Mouse (Mus musculus) kidney, postnatal 0 days (tissue): ENCODE results near the gene Rab7b. TPM values are rescaled to one million over a fixed set of nuclear protein-coding genes. Genes with fewer than 3 reads are reported as not detected.
A peak's percentile ranks its signal among the peaks of the same experiment; 100 is the strongest.

Experiments used
- ATAC-seq: fragments of 200-750 bp; cut with Nextera tagmentation; replicated peaks from 2 replicates; pipeline ENCODE4 v1.8.0; 2017; ENCODE audit warnings: low read depth, moderate number of reproducible peaks, moderate TSS enrichment, moderate library complexity; ENCODE audit not compliant: low FRiP score
- DNase-seq: peaks from one replicate; pipeline ENCODE4 v3.0.0-alpha.2; 2016; ENCODE audit warnings: low spot score
- H3K27ac ChIP-seq: fragments of 300-500 bp; sonication (generic); 2 replicates; pipeline ENCODE4 v1.5.1; 2014; ENCODE audit warnings: mild to moderate bottlenecking
- H3K27me3 ChIP-seq: fragments of 300-500 bp; sonication (generic); 2 replicates; pipeline ENCODE4 v1.6.1; 2014; ENCODE audit warnings: low read length, mixed read lengths; ENCODE audit not compliant: insufficient read depth
- H3K36me3 ChIP-seq: fragments of 300-500 bp; sonication (generic); 2 replicates; pipeline ENCODE4 v1.6.1; 2014; ENCODE audit warnings: low read length, mixed read lengths; ENCODE audit not compliant: insufficient read depth
- H3K4me1 ChIP-seq: fragments of 300-500 bp; sonication (generic); replicated peaks from 2 replicates; pipeline ENCODE4 v1.6.1; 2014; ENCODE audit warnings: antibody characterized with exemption, low read length, mixed read lengths; ENCODE audit not compliant: insufficient read depth
- H3K4me2 ChIP-seq: fragments of 300-500 bp; sonication (generic); 2 replicates; pipeline ENCODE4 v1.6.1; 2014; ENCODE audit warnings: mild to moderate bottlenecking, low read length, moderate library complexity, mixed read lengths
- H3K4me3 ChIP-seq: fragments of 300-500 bp; sonication (generic); replicated peaks from 2 replicates; pipeline ENCODE4 v1.5.1; 2014; ENCODE audit warnings: low read depth, low read length
- H3K9ac ChIP-seq: fragments of 300-500 bp; sonication (generic); 2 replicates; pipeline ENCODE4 v1.6.1; 2014; ENCODE audit warnings: low read depth, low read length
- H3K9me3 ChIP-seq: fragments of 300-500 bp; sonication (generic); replicated peaks from 2 replicates; pipeline ENCODE4 v1.6.1; 2016; ENCODE audit warnings: low read length, inconsistent platforms, mixed read lengths
- CTCF ChIP-seq: IDR thresholded peaks from 2 replicates; pipeline ENCODE4 v1.5.1; 2016; ENCODE audit warnings: antibody characterized with exemption, low read depth, mild to moderate bottlenecking, moderate library complexity
- WGBS: fragments of 180-500 bp; shearing (Covaris S2); extraction: QIAGEN DNeasy Blood & Tissue Kit; methylation state at CpG from one replicate; pipeline ENCODE4 v1.1.7; 2014; 5-methylcytosine and 5-hydroxymethylcytosine counted together
- polyA plus RNA-seq: library from polyadenylated mRNA; unstranded; fragments of >200 nt; fragmentation: Nextera tagmentation; extraction: Ambion mirVana; gene quantifications from 2 replicates; pipeline ENCODE4 v1.2.1, GENCODE M21; 2015

Gene Rab7b
- polyA plus RNA-seq, 1 experiment from 2014 or later, result 2.1 TPM

DNA sequence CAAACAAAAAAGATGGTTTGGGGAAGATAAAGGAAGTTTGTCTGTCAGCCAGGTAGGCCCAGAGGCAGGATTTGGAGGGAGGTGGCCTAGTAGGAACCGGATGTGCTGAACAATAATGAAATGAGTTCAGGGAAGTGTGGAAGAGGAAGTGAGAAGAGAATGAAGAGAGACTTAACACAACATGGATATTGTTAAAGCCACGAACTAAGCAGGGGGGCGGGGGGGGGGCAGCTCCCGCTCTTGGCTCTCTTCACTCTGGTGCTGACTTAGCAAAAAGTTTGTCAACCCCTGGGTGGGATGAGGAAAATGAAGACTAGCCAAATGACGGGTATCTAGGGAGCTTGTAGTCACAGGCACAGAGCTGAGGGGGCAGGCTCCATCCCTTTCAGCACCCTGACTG, 12.0 kb downstream of the Rab7b start:
- H3K36me3 ChIP-seq, result no peaks in the 10 kb centered on the region
- H3K27me3 ChIP-seq, result no peaks in the 10 kb centered on the region
- H3K4me1 ChIP-seq, result no peaks in the 10 kb centered on the region
- DNase-seq (no peak), ATAC-seq (no peak)
- H3K4me2 ChIP-seq, result no peak overlapping the region
- no peaks in the 10 kb centered on the region for H3K9me3 ChIP-seq
- H3K4me3 ChIP-seq, result no peak overlapping the region
- H3K9ac ChIP-seq, result no peak overlapping the region
- no peak for TF ChIP-seq CTCF
- 66% methylated on average over 5 of the region's 5 CpGs for WGBS
- no peak overlapping the region for H3K27ac ChIP-seq

DNA sequence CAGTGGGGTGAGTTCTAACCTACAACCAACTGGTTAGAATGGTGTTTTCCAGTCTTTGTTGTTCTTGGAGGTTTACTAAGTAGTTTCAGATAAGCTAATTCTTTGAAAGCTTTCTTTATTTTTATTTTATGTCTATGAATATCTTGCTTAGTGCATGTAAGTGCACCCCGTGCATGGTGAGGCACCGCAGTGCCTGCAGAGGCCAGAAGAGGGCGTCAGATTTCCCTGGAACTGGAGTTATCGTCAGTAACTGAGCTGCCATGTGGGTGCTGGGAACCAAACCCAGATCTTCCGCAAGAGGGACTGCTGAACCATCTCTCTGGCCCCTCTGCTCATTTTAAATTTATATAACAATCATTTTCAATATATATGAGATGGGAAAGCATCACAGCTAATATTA, 12.9 kb downstream of the Rab7b start:
- Histone ChIP-seq H3K36me3 (no peaks in the 10 kb centered on the region), H3K9ac (no peak overlapping the region), H3K4me3 (no peak overlapping the region), H3K27me3 (no peaks in the 10 kb centered on the region), H3K4me2 (no peak overlapping the region), H3K4me1 (no peaks in the 10 kb centered on the region), H3K27ac (no peak overlapping the region), H3K9me3 (no peaks in the 10 kb centered on the region)
- DNase-seq (no peak), ATAC-seq (no peak)
- 90% methylated on average over 5 of the region's 5 CpGs for WGBS
- TF ChIP-seq CTCF, result no peak

DNA sequence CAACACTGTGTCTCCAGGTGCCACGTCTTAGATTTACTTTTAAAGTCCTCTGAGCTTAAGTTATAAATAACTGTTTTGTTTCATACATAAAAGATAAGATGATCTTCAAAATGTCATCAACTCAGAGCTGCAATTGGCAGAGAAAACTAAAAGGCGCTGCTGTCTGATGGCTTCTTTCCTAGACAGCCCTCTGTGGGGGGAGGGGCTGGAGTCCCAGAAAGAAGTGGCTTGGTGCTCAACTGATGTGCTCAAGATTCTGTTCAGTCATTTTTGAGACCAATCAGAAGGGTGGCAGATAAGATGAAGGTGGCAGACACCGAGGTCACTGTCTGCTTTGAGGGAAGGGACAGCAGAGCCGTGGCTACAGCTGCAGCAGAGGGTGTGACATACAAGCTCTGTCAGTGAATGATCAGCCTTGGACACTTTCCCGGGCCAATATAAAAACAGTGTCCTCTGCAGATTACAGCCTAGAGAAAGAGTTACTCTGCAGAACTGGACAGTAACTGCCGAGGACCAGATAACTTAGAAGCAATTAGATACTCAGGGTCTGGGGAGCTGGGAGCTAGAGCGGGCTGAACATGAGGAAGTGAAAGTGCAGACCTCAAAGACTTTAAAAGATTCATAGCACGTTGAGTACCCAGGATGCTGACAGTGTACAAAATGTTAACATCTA, 13.7 kb downstream of the Rab7b start:
- TF ChIP-seq CTCF, result no peak
- Histone ChIP-seq H3K36me3 (no peaks in the 10 kb centered on the region), H3K4me3 (no peak overlapping the region), H3K4me2 (no peak overlapping the region), H3K27me3 (no peaks in the 10 kb centered on the region), H3K9me3 (no peaks in the 10 kb centered on the region), H3K4me1 (no peaks in the 10 kb centered on the region), H3K9ac (no peak overlapping the region), H3K27ac (no peak overlapping the region)
- 59% methylated on average over 8 of the region's 8 CpGs for WGBS
- ATAC-seq, result no peak
- no peak for DNase-seq

DNA sequence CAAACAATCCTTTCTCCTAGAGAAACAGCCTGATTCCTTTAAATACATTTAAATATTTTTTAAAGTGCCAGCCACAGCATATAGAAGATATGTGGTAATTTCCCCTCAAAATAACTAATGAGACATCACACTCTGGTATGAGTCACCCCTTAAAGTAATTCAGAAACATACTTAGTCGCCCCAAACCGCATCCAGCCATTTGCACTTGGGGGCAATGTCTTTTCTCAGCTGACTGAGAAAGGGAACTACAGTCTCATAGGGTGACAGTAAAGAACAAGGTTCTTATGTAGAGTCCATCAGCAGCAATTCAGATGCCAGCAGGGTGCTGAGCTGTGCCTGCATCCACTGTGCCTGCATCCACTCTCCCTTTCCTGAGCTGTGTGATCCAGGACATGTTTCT, 15.0 kb downstream of the Rab7b start:
- 91% methylated on average over 2 of the region's 2 CpGs for WGBS
- no peak for DNase-seq

DNA sequence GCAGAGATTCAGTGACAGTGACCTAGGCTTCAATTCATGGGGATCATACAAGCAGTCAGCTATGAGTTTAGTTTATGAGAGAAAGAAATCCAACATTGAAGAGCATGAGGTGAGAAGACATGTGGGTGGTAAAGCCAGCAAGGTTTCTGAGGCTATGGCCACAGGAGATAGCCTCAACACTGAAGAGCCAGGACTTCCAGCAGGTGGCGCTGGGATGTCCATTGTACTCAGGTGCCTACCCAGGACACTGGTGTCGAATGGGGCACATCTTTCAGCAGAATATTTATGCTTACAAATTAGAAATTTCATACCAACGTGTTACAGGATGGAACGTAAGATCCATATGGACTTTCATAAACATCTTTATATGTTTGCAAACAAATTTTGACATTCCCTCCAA, 19.8 kb downstream of the Rab7b start:
- DNase-seq (peak; percentile 63), ATAC-seq (no peak)
- Histone ChIP-seq H3K4me1 (no peaks in the 10 kb centered on the region), H3K27me3 (no peaks in the 10 kb centered on the region; the same call in 1 of the 2 replicates), H3K4me2 (no peak overlapping the region), H3K9ac (no peak overlapping the region), H3K36me3 (no peaks in the 10 kb centered on the region), H3K4me3 (no peak overlapping the region), H3K9me3 (no peaks in the 10 kb centered on the region), H3K27ac (no peak overlapping the region)
- peak; percentile 76 for TF ChIP-seq CTCF
- WGBS, result 24% methylated on average over 4 of the region's 4 CpGs

More for the DNA sequence above, 15.0 kb downstream of the Rab7b start:
- Histone ChIP-seq H3K9me3 (no peaks in the 10 kb centered on the region), H3K27ac (no peak overlapping the region), H3K9ac (no peak overlapping the region), H3K4me1 (no peaks in the 10 kb centered on the region), H3K4me2 (no peak overlapping the region), H3K36me3 (no peaks in the 10 kb centered on the region), H3K4me3 (no peak overlapping the region), H3K27me3 (no peaks in the 10 kb centered on the region; the same call in 1 of the 2 replicates)
- TF ChIP-seq CTCF, result no peak
- ATAC-seq, result no peak

DNA sequence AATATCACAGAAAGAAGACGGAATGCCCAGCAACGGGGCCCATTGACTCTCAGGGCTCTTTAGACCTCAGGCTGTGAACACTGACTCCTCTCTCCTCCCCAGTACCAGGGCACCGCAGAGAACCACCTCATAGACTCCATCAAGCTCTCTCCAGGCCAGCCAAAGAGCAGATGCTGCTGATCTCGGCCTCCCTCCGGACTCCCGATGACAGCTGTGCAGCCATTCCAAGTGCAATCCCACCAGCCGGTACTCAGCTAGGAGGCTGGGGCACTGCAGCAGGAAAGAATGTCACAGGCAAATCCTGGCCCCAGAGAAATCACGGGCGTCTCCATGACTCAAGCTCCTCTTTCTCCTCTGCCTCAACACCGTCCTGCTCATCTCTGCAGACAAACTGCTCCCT, 23.0 kb downstream of the Rab7b start:
- Histone ChIP-seq H3K9me3 (no peaks in the 10 kb centered on the region), H3K4me2 (no peak overlapping the region), H3K36me3 (no peaks in the 10 kb centered on the region), H3K27ac (no peak overlapping the region), H3K9ac (no peak overlapping the region), H3K27me3 (no peaks in the 10 kb centered on the region; the same call in 1 of the 2 replicates), H3K4me1 (no peaks in the 10 kb centered on the region), H3K4me3 (no peak overlapping the region)
- no peak for TF ChIP-seq CTCF
- WGBS, result 74% methylated on average over 10 of the region's 10 CpGs
- DNase-seq (no peak), ATAC-seq (no peak)

DNA sequence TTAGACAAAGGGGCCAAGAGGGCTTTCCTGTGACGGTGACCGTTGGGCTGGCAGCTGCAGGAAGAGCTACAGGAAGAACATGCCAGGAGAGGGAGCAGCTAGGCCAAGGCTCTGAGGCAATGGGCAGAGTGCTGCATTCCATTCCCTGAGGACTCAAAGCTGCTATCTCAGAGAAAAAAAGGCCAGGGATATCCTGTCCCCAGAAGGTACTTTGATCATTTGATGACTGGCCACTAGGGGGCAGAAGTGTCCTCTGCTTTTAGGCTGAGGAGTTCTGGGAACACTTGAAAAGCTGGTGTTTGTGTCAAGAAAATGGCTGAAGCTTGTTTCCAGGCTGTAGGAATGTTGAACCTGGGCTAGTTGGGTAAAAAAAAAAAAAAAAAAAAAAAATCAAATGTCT, 23.9 kb downstream of the Rab7b start:
- no peaks in the 10 kb centered on the region for H3K4me1 ChIP-seq
- H3K4me3 ChIP-seq, result no peak overlapping the region
- ATAC-seq (peak; percentile 53; the same call in 1 of the 2 replicates), DNase-seq (peak; percentile 93)
- TF ChIP-seq CTCF, result peak; percentile 86
- no peak overlapping the region for H3K4me2 ChIP-seq
- no peaks in the 10 kb centered on the region; the same call in 1 of the 2 replicates for H3K27me3 ChIP-seq
- no peak overlapping the region for H3K27ac ChIP-seq
- H3K36me3 ChIP-seq, result no peaks in the 10 kb centered on the region
- no peaks in the 10 kb centered on the region for H3K9me3 ChIP-seq
- H3K9ac ChIP-seq, result no peak overlapping the region
- WGBS, result 24% methylated on average over 2 of the region's 2 CpGs
